Mouse (Mus musculus): Measurements from ENCODE around the gene Emx1. TPM values are rescaled to one million over a fixed set of nuclear protein-coding genes. Genes with fewer than 3 reads are reported as not detected.

Emx1 gene
- polyA plus RNA-seq, 1 experiment, result not detected

DNA sequence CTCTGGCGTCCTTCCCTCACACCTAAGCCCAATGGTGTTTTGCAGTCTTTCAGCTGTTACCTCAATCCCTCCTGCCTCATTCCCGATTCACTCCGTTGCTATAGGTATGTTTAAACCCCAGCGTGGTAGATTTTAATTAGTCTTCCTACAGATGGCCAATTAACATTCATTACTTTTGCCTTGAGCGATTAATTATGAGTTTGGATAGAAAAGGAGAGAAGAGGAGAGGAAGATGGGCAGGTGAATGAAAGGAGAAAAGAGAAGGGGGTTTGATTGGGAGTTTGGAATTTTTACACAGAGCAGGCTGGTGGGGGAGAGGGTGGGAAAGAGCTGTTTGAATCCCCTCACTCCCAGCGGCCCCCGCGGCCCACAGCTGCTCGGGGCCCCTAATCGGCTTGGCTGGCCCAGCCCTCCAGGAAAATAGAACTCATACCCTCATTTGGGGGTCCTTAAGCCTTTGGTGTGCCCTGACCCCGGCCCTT lies 21.8 kb upstream of the Emx1 start:
- no peaks in the 10 kb centered on the region for H3K36me3 ChIP-seq (ENCODE audit: control insufficient read depth, insufficient read depth)
- no peaks in the 10 kb centered on the region for H3K79me2 ChIP-seq (ENCODE audit: control insufficient read depth, insufficient read depth)
- no peaks in the 10 kb centered on the region for H3K79me3 ChIP-seq (ENCODE audit: low read depth)
- H3ac ChIP-seq (ENCODE audit: control insufficient read depth, insufficient read length, low read depth), result no peak overlapping the region
- H3K27me3 ChIP-seq (ENCODE audit: control insufficient read depth, insufficient read depth, insufficient read length), result peaks cover 65% of the 10 kb centered on the region
- H3K4me3 ChIP-seq (ENCODE audit: insufficient read depth, poor library complexity, severe bottlenecking), result no peak overlapping the region
- TF ChIP-seq MYOD1 (IDR thresholded peaks at IDR 0.05; ENCODE audit: control insufficient read depth, insufficient read length, low read depth) (no peak), CEBPB (IDR thresholded peaks at IDR 0.05; ENCODE audit: low read depth) (no peak), FOSL1 (IDR thresholded peaks at IDR 0.05; ENCODE audit: insufficient read depth, low read length, poor library complexity, severe bottlenecking) (no peak), MYOG (IDR thresholded peaks at IDR 0.05; ENCODE audit: control insufficient read depth, extremely low read depth, insufficient read length) (no peak), MAX (IDR thresholded peaks at IDR 0.05) (no peak), CTCF (IDR thresholded peaks at IDR 0.05; ENCODE audit: control insufficient read depth, insufficient read depth, insufficient read length) (no peak), USF1 (IDR thresholded peaks at IDR 0.05; ENCODE audit: low read depth) (no peak)

GRCm38 (mm10) chr6:85179569-85179968 lies 7.7 kb upstream of the Emx1 start:
- H3K79me3 ChIP-seq (ENCODE audit: low read depth), result no peaks in the 10 kb centered on the region
- H3K36me3 ChIP-seq (ENCODE audit: control insufficient read depth, insufficient read depth), result no peaks in the 10 kb centered on the region
- no peak overlapping the region for H3K4me3 ChIP-seq (ENCODE audit: insufficient read depth, poor library complexity, severe bottlenecking)
- H3K27me3 ChIP-seq (ENCODE audit: control insufficient read depth, insufficient read depth, insufficient read length), result peaks cover 35% of the 10 kb centered on the region
- no peak for TF ChIP-seq CTCF (IDR thresholded peaks at IDR 0.05; ENCODE audit: control insufficient read depth, insufficient read depth, insufficient read length)
- TF ChIP-seq CEBPB (IDR thresholded peaks at IDR 0.05; ENCODE audit: low read depth), result no peak
- no peak for TF ChIP-seq MYOD1 (IDR thresholded peaks at IDR 0.05; ENCODE audit: control insufficient read depth, insufficient read length, low read depth)
- no peak for TF ChIP-seq USF1 (IDR thresholded peaks at IDR 0.05; ENCODE audit: low read depth)
- TF ChIP-seq MYOG (IDR thresholded peaks at IDR 0.05; ENCODE audit: control insufficient read depth, extremely low read depth, insufficient read length), result no peak
- no peak for TF ChIP-seq MAX (IDR thresholded peaks at IDR 0.05)
- no peak for TF ChIP-seq FOSL1 (IDR thresholded peaks at IDR 0.05; ENCODE audit: insufficient read depth, low read length, poor library complexity, severe bottlenecking)
- no peaks in the 10 kb centered on the region for H3K79me2 ChIP-seq (ENCODE audit: control insufficient read depth, insufficient read depth)
- no peak overlapping the region for H3ac ChIP-seq (ENCODE audit: control insufficient read depth, insufficient read length, low read depth)

DNA sequence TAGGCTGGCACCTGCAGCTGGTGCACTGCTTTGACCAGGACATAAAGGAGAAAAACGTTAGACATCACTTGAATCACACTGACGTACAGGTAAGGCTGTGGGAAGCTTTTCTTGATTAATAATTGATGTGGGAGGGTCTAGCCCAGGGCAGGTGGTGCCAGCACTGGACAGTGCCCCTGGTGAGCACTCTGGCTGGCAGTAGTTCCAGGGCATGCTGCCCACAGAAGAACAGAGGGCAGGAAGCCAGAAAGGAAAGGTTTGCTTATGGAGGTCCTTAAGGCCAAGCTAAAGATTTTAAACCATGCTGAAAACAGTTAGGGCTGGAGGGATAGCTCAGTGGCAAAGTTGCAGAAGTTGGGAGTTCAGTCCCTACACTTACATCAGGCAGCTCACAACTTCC lies 7.2 kb upstream of the Emx1 start:
- Histone ChIP-seq H3K36me3 (ENCODE audit: control insufficient read depth, insufficient read depth) (no peaks in the 10 kb centered on the region), H3ac (ENCODE audit: control insufficient read depth, insufficient read length, low read depth) (no peak overlapping the region), H3K79me3 (ENCODE audit: low read depth) (no peaks in the 10 kb centered on the region), H3K27me3 (ENCODE audit: control insufficient read depth, insufficient read depth, insufficient read length) (peaks cover 32% of the 10 kb centered on the region), H3K79me2 (ENCODE audit: control insufficient read depth, insufficient read depth) (no peaks in the 10 kb centered on the region), H3K4me3 (ENCODE audit: insufficient read depth, poor library complexity, severe bottlenecking) (no peak overlapping the region)
- no peak for TF ChIP-seq CTCF (IDR thresholded peaks at IDR 0.05; ENCODE audit: control insufficient read depth, insufficient read depth, insufficient read length)
- no peak for TF ChIP-seq MAX (IDR thresholded peaks at IDR 0.05)
- TF ChIP-seq CEBPB (IDR thresholded peaks at IDR 0.05; ENCODE audit: low read depth), result no peak
- no peak for TF ChIP-seq MYOD1 (IDR thresholded peaks at IDR 0.05; ENCODE audit: control insufficient read depth, insufficient read length, low read depth)
- no peak for TF ChIP-seq USF1 (IDR thresholded peaks at IDR 0.05; ENCODE audit: low read depth)
- TF ChIP-seq MYOG (IDR thresholded peaks at IDR 0.05; ENCODE audit: control insufficient read depth, extremely low read depth, insufficient read length), result no peak
- TF ChIP-seq FOSL1 (IDR thresholded peaks at IDR 0.05; ENCODE audit: insufficient read depth, low read length, poor library complexity, severe bottlenecking), result no peak

DNA sequence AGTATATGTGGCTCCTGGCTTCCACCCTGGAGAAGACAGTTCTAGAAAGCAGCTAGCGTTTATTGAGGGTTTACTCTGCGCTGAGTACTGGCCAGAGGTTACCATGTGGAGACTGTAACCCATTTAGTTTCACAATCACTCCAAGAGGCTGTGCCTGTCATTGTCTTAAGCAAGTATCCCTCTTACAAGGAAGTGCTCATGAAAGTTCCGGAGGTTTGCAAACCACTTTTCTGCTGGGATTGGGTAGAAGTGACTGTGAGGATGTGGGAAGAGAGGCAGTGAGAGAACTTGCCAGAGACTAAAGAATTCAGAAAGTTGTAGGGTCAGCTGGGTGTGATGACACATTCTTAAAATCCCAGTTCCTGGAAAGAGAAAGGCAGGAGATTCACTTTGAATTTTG lies 3.3 kb upstream of the Emx1 start:
- Histone ChIP-seq H3K27me3 (ENCODE audit: control insufficient read depth, insufficient read depth, insufficient read length) (peaks cover 42% of the 10 kb centered on the region), H3K36me3 (ENCODE audit: control insufficient read depth, insufficient read depth) (no peaks in the 10 kb centered on the region), H3K79me2 (ENCODE audit: control insufficient read depth, insufficient read depth) (no peaks in the 10 kb centered on the region), H3K4me3 (ENCODE audit: insufficient read depth, poor library complexity, severe bottlenecking) (no peak overlapping the region), H3ac (ENCODE audit: control insufficient read depth, insufficient read length, low read depth) (no peak overlapping the region), H3K79me3 (ENCODE audit: low read depth) (no peaks in the 10 kb centered on the region)
- TF ChIP-seq CTCF (IDR thresholded peaks at IDR 0.05; ENCODE audit: control insufficient read depth, insufficient read depth, insufficient read length) (no peak), MYOG (IDR thresholded peaks at IDR 0.05; ENCODE audit: control insufficient read depth, extremely low read depth, insufficient read length) (no peak), MAX (IDR thresholded peaks at IDR 0.05) (no peak), FOSL1 (IDR thresholded peaks at IDR 0.05; ENCODE audit: insufficient read depth, low read length, poor library complexity, severe bottlenecking) (no peak), MYOD1 (IDR thresholded peaks at IDR 0.05; ENCODE audit: control insufficient read depth, insufficient read length, low read depth) (no peak), USF1 (IDR thresholded peaks at IDR 0.05; ENCODE audit: low read depth) (no peak), CEBPB (IDR thresholded peaks at IDR 0.05; ENCODE audit: low read depth) (no peak)

- Histone ChIP-seq H3K36me3 (ENCODE audit: control insufficient read depth, insufficient read depth) (no peaks in the 10 kb centered on the region), H3K79me2 (ENCODE audit: control insufficient read depth, insufficient read depth) (no peaks in the 10 kb centered on the region), H3K79me3 (ENCODE audit: low read depth) (no peaks in the 10 kb centered on the region), H3K27me3 (ENCODE audit: control insufficient read depth, insufficient read depth, insufficient read length) (peaks cover 57% of the 10 kb centered on the region), H3K4me3 (ENCODE audit: insufficient read depth, poor library complexity, severe bottlenecking) (no peak overlapping the region), H3ac (ENCODE audit: control insufficient read depth, insufficient read length, low read depth) (no peak overlapping the region)
- TF ChIP-seq MAX (IDR thresholded peaks at IDR 0.05), result no peak
Observed at GRCm38 (mm10) chr6:85186033-85186743, 1.1 kb upstream of the Emx1 start.

GRCm38 (mm10) chr6:85186744-85187059 lies 536 bp upstream of the Emx1 start:
- Histone ChIP-seq H3K4me3 (ENCODE audit: insufficient read depth, poor library complexity, severe bottlenecking) (no peak overlapping the region), H3K79me3 (ENCODE audit: low read depth) (no peaks in the 10 kb centered on the region), H3K36me3 (ENCODE audit: control insufficient read depth, insufficient read depth) (no peaks in the 10 kb centered on the region), H3K27me3 (ENCODE audit: control insufficient read depth, insufficient read depth, insufficient read length) (peaks cover 62% of the 10 kb centered on the region), H3K79me2 (ENCODE audit: control insufficient read depth, insufficient read depth) (no peaks in the 10 kb centered on the region), H3ac (ENCODE audit: control insufficient read depth, insufficient read length, low read depth) (no peak overlapping the region)
- no peak for TF ChIP-seq CTCF (IDR thresholded peaks at IDR 0.05; ENCODE audit: control insufficient read depth, insufficient read depth, insufficient read length)
- TF ChIP-seq USF1 (IDR thresholded peaks at IDR 0.05; ENCODE audit: low read depth), result no peak
- TF ChIP-seq CEBPB (IDR thresholded peaks at IDR 0.05; ENCODE audit: low read depth), result no peak
- TF ChIP-seq FOSL1 (IDR thresholded peaks at IDR 0.05; ENCODE audit: insufficient read depth, low read length, poor library complexity, severe bottlenecking), result no peak
- no peak for TF ChIP-seq MYOG (IDR thresholded peaks at IDR 0.05; ENCODE audit: control insufficient read depth, extremely low read depth, insufficient read length)
- TF ChIP-seq MYOD1 (IDR thresholded peaks at IDR 0.05; ENCODE audit: control insufficient read depth, insufficient read length, low read depth), result no peak
- no peak for TF ChIP-seq MAX (IDR thresholded peaks at IDR 0.05)

All from C2C12 (cell line).